Mouse (Mus musculus) kidney, embryonic 14.5 days (tissue): ENCODE measurements around the gene Apln. TPM values are rescaled to one million over a fixed set of nuclear protein-coding genes. Genes with fewer than 3 reads are reported as not detected.
A peak's percentile ranks its signal among the peaks of the same experiment; 100 is the strongest.

Experiments used
- ATAC-seq: fragments of 200-750 bp; cut with Nextera tagmentation; 2 replicates; pipeline ENCODE4 v1.8.0; 2017; ENCODE audit warnings: moderate number of reproducible peaks, mild to moderate bottlenecking, moderate TSS enrichment, moderate library complexity; ENCODE audit not compliant: low FRiP score, low TSS enrichment
- H3K27ac ChIP-seq: fragments of 300-500 bp; sonication (generic); 2 replicates; pipeline ENCODE4 v1.5.1; 2014; ENCODE audit warnings: low read depth, mild to moderate bottlenecking, low read length, moderate library complexity, mixed read lengths
- H3K27me3 ChIP-seq: fragments of 300-500 bp; sonication (generic); 2 replicates; pipeline ENCODE4 v1.6.1; 2014; ENCODE audit warnings: mild to moderate bottlenecking, low read length; ENCODE audit not compliant: control insufficient read depth, insufficient read depth
- H3K36me3 ChIP-seq: fragments of 300-500 bp; sonication (generic); 2 replicates; pipeline ENCODE4 v1.6.1; 2014; ENCODE audit warnings: low read length, mixed read lengths; ENCODE audit not compliant: control insufficient read depth, insufficient read depth
- H3K4me1 ChIP-seq: fragments of 300-500 bp; sonication (generic); 2 replicates; pipeline ENCODE4 v1.6.1; 2014; ENCODE audit warnings: low read length, mixed read lengths; ENCODE audit not compliant: control insufficient read depth, insufficient read depth
- H3K4me2 ChIP-seq: fragments of 300-500 bp; sonication (generic); replicated peaks from 2 replicates; pipeline ENCODE4 v1.6.1; 2014; ENCODE audit warnings: low read depth, mild to moderate bottlenecking, low read length
- H3K4me3 ChIP-seq: fragments of 300-500 bp; sonication (generic); 2 replicates; pipeline ENCODE4 v1.5.1; 2014; ENCODE audit warnings: mild to moderate bottlenecking, low read length
- H3K9ac ChIP-seq: fragments of 300-500 bp; sonication (generic); 2 replicates; pipeline ENCODE4 v1.6.1; 2014; ENCODE audit warnings: low read depth, mild to moderate bottlenecking, low read length, moderate library complexity
- H3K9me3 ChIP-seq: fragments of 300-500 bp; sonication (generic); 2 replicates; pipeline ENCODE4 v1.6.1; 2016; ENCODE audit warnings: low read length; ENCODE audit not compliant: control insufficient read depth
- WGBS: fragments of 180-500 bp; shearing (Covaris S2); extraction: QIAGEN DNeasy Blood & Tissue Kit; methylation state at CpG from one replicate; pipeline ENCODE4 v1.1.7; 2014; 5-methylcytosine and 5-hydroxymethylcytosine counted together
- polyA plus RNA-seq: library from polyadenylated mRNA; unstranded; fragments of >200 nt; fragmentation: Nextera tagmentation; extraction: Ambion mirVana; gene quantifications from 2 replicates; pipeline ENCODE4 v1.2.1, GENCODE M21; 2014

Gene Apln
- 4.0 and 4.7 TPM in 2 replicates for polyA plus RNA-seq

GRCm38 (mm10) chrX:48034144-48035113, at the start of gene Apln:
Apln (minus strand) TSS chrX:48034853.
- Histone ChIP-seq H3K4me1 (no peaks in the 10 kb centered on the region), H3K27me3 (peaks cover 7% of the 10 kb centered on the region; the same call in 1 of the 2 replicates), H3K36me3 (no peaks in the 10 kb centered on the region), H3K9me3 (no peaks in the 10 kb centered on the region), H3K9ac (peak within 1 kb of the TSS; percentile 60), H3K27ac (no peak within 1 kb of the TSS), H3K4me2 (peak within 1 kb of the TSS; percentile 73), H3K4me3 (peak within 1 kb of the TSS; percentile 46)
- ATAC-seq: peak; percentile 90
- 27% methylated on average over 66 of the region's 73 CpGs for WGBS

- Histone ChIP-seq H3K9ac (no peak overlapping the region), H3K4me2 (no peak overlapping the region), H3K27ac (no peak overlapping the region), H3K9me3 (no peaks in the 10 kb centered on the region), H3K4me1 (no peaks in the 10 kb centered on the region), H3K27me3 (no peaks in the 10 kb centered on the region), H3K36me3 (no peaks in the 10 kb centered on the region), H3K4me3 (no peak overlapping the region)
- ATAC-seq: no peak
- 70% methylated on average over 5 of the region's 5 CpGs for WGBS
These were observed 47.7 kb upstream of the Apln start for GRCm38 (mm10) chrX:48082364-48082763.

DNA sequence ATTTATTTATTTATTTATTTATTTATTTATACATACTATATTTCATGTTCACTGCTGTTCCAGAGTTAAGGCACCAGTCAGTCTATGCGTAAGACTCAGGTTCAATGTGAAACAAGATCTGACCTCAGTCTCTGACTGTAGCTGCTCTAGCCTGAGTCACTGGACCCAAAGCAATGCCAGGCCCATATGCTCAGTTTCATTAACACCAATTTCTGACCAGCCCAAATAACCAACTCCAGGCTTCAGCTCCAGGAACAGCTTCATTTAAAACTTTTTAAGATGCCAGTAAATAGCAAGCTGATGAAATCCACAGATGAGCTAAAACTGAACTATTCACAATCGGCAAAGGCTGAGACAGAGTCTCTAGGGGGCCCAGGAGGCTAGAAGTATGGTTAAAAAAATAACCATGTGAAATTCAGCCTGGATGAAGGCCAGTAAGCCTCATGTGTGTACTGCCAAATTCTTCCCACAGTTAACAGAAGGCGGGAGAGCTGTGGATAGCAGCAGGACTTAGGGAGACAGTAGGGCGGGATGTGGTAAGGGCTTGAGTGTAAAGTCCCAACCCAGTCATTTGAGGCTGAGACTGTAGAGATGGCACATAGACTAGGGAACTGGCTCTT, 42.3 kb upstream of the Apln start:
- Histone ChIP-seq H3K36me3 (no peaks in the 10 kb centered on the region), H3K27me3 (peaks cover 3% of the 10 kb centered on the region; the same call in 1 of the 2 replicates), H3K9ac (no peak overlapping the region), H3K4me1 (no peaks in the 10 kb centered on the region), H3K27ac (no peak overlapping the region), H3K9me3 (no peaks in the 10 kb centered on the region), H3K4me2 (no peak overlapping the region), H3K4me3 (no peak overlapping the region)
- ATAC-seq: no peak
- WGBS: 88% methylated on average over 4 of the region's 4 CpGs

DNA sequence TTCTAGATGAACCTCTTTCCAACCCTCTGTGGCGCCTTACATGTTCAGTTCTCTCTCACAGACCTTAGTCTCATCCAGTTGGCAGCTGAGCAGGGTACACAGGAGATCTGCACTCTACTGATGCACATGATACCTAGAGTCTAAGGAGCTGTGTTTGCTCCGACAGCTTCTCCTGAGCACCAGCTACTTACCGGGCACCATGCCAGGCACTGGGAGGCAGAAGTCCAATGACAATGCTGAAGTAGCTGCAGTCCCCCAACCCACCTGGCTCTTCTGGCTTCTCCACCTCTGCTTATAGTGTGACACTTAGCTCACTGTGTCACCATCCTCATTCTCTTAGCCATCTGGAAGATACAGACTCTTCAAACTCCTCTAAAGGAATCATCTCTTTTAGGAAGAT, 40.0 kb upstream of the Apln start:
- Histone ChIP-seq H3K27me3 (peaks cover 3% of the 10 kb centered on the region; the same call in 1 of the 2 replicates), H3K4me1 (no peaks in the 10 kb centered on the region), H3K4me3 (no peak overlapping the region), H3K27ac (no peak overlapping the region), H3K36me3 (no peaks in the 10 kb centered on the region), H3K9ac (no peak overlapping the region), H3K4me2 (no peak overlapping the region), H3K9me3 (no peaks in the 10 kb centered on the region)
- no peak for ATAC-seq
- 92% methylated on average over 3 of the region's 3 CpGs for WGBS

DNA sequence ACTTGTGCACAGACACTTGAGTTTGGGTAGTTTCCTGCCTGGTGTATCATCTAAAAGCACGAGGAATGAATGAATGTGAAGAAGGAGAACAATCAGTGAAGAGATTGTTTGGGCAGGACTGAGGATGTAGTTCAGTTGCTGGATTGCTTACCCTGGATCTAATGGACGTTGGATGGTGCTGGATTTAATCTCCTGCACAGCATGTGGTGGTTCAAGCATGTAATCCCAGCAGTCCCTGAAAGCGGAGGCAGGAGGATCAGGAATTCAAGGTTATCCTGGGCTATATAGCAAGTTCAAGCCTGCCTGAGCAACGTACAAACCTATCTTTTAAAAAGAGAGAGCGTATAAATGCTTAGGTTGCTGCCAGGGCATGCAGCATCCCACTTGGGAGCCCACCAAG, 37.7 kb upstream of the Apln start:
- WGBS: 41% methylated on average over 5 of the region's 5 CpGs
- H3K27me3 ChIP-seq: peaks cover 3% of the 10 kb centered on the region; the same call in 1 of the 2 replicates
- H3K4me2 ChIP-seq: no peak overlapping the region

DNA sequence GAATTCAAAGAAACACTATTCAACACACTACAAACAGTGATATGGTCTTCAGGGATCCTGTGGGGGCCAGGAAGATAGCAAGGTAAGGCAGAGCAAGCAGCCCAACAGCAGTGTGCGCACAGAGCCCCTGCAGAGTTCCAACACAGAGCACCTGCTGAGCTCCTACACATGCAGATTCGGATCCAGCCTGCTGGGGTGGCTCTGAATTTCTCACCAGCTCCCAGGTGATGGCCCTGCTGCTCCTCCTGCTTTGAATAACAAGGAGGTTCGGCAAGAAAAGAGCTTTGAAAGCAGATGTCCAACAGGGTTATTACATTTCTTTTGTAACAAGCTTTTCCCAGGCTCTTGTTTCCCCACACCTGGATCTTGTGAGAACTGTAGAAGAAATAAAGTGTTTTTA, 37.3 kb upstream of the Apln start:
- no peak overlapping the region for H3K4me2 ChIP-seq
- WGBS: 41% methylated on average over 3 of the region's 3 CpGs

More for the DNA sequence above, 37.7 kb upstream of the Apln start:
- ATAC-seq: no peak
- no peak overlapping the region for H3K4me3 ChIP-seq
- no peak overlapping the region for H3K9ac ChIP-seq
- no peaks in the 10 kb centered on the region for H3K9me3 ChIP-seq
- no peaks in the 10 kb centered on the region for H3K4me1 ChIP-seq
- H3K27ac ChIP-seq: no peak overlapping the region
- H3K36me3 ChIP-seq: no peaks in the 10 kb centered on the region

DNA sequence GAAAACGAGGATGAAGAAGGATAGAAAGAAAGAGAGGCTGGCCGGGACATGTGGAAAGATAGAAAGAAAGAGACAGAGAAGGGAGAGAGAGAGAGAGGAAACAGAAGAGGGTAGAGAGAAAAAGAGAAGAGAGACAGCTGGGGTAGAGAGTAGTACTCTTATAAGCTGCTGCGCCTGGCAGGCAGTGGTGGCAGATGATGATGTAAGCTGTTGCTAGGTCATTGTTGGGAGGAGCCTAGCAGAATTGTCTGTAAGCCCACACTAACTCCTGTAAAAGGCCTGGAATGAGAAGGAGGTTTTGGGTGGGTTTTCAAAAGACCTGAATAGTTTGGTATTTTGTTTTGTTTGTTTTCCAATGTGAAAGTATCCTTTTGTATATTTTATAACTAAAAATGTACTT, 32.2 kb upstream of the Apln start:
- H3K9me3 ChIP-seq: no peaks in the 10 kb centered on the region
- WGBS: 77% methylated on average over 3 of the region's 3 CpGs
- no peaks in the 10 kb centered on the region for H3K4me1 ChIP-seq
- no peak overlapping the region for H3K27ac ChIP-seq
- H3K36me3 ChIP-seq: no peaks in the 10 kb centered on the region
- H3K9ac ChIP-seq: no peak overlapping the region
- no peak overlapping the region for H3K4me3 ChIP-seq
- no peak overlapping the region for H3K4me2 ChIP-seq
- no peaks in the 10 kb centered on the region for H3K27me3 ChIP-seq
- no peak for ATAC-seq

More for the DNA sequence above, 37.3 kb upstream of the Apln start:
- no peak for ATAC-seq
- Histone ChIP-seq H3K9ac (no peak overlapping the region), H3K9me3 (no peaks in the 10 kb centered on the region), H3K36me3 (no peaks in the 10 kb centered on the region), H3K4me3 (no peak overlapping the region), H3K27ac (no peak overlapping the region), H3K4me1 (no peaks in the 10 kb centered on the region), H3K27me3 (peaks cover 3% of the 10 kb centered on the region; the same call in 1 of the 2 replicates)

DNA sequence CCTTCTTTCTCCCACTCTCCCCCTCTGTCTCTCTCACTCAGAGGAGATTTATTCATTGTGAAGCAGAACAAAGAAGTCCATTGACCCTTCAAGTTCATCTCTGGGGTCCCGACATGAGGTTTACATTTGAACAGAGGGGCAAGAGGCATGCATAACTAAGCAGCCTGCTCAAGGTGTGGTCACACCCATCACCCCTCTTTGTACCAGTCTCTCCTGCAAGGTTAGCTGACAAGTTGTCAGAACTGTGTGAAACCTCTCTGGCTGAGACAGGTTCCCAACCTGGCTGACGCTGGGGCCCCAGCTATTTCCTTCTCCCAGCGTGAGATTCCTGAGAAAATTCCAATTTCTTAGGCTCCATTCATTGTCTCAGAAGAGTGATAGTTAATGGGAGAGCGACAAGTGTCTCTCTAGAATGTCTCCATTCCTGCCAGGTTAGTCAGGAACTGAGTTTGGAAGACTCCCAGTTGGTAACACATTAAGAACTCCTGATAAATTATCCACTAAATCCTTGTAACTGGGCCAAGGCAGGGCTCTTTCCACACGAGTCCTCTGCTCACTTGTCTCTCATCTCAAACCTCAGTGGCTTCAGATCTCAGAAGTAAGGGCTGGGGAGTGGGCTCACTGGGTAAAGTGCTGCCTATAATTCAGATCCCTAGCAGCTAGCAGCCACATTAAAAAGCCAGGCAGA, 29.7 kb upstream of the Apln start:
- 46% methylated on average over 5 of the region's 5 CpGs for WGBS
- Histone ChIP-seq H3K27me3 (no peaks in the 10 kb centered on the region), H3K9ac (no peak overlapping the region), H3K27ac (no peak overlapping the region), H3K4me2 (no peak overlapping the region), H3K4me3 (no peak overlapping the region), H3K4me1 (no peaks in the 10 kb centered on the region), H3K9me3 (no peaks in the 10 kb centered on the region), H3K36me3 (no peaks in the 10 kb centered on the region)
- ATAC-seq: no peak; the same call in 1 of the 2 replicates
